Mouse (Mus musculus) midbrain, embryonic 16.5 days (tissue): ENCODE results near the gene Rgs10. TPM values are rescaled to one million over a fixed set of nuclear protein-coding genes. Genes with fewer than 3 reads are reported as not detected.

Experiments
- ATAC-seq: fragments of 200-750 bp; cut with Nextera tagmentation; 2 replicates; pipeline ENCODE4 v1.8.0; 2017; ENCODE audit warnings: moderate TSS enrichment
- H3K27ac ChIP-seq: fragments of 300-500 bp; sonication (generic); 2 replicates; pipeline ENCODE4 v1.5.1; 2014; ENCODE audit warnings: mild to moderate bottlenecking, low read length, mixed read lengths
- H3K27me3 ChIP-seq: fragments of 300-500 bp; sonication (generic); 2 replicates; pipeline ENCODE4 v1.6.1; 2014; ENCODE audit warnings: low read depth, low read length, mixed read lengths; ENCODE audit not compliant: control insufficient read depth, insufficient read depth
- H3K36me3 ChIP-seq: fragments of 300-500 bp; sonication (generic); 2 replicates; pipeline ENCODE4 v1.6.1; 2014; ENCODE audit warnings: mild to moderate bottlenecking, low read length, moderate library complexity, mixed read lengths; ENCODE audit not compliant: control insufficient read depth, insufficient read depth
- H3K4me1 ChIP-seq: fragments of 300-500 bp; sonication (generic); 2 replicates; pipeline ENCODE4 v1.6.1; 2014; ENCODE audit warnings: mild to moderate bottlenecking, low read length, mixed read lengths; ENCODE audit not compliant: control insufficient read depth, insufficient read depth
- H3K4me2 ChIP-seq: fragments of 300-500 bp; sonication (generic); 2 replicates; pipeline ENCODE4 v1.6.1; 2014; ENCODE audit warnings: mild to moderate bottlenecking, low read length, mixed read lengths
- H3K4me3 ChIP-seq: fragments of 300-500 bp; sonication (generic); 2 replicates; pipeline ENCODE4 v1.5.1; 2014; ENCODE audit warnings: low read depth, mild to moderate bottlenecking, low read length, moderate library complexity, mixed read lengths
- H3K9ac ChIP-seq: fragments of 300-500 bp; sonication (generic); 2 replicates; pipeline ENCODE4 v1.6.1; 2014; ENCODE audit warnings: low read depth, low read length, mixed read lengths
- H3K9me3 ChIP-seq: fragments of 300-500 bp; sonication (generic); replicated peaks from 2 replicates; pipeline ENCODE4 v1.6.1; 2014; ENCODE audit warnings: mild to moderate bottlenecking, low read length, mixed read lengths; ENCODE audit not compliant: control insufficient read depth, poor library complexity, severe bottlenecking
- WGBS: fragments of 180-500 bp; shearing (Covaris S2); extraction: QIAGEN DNeasy Blood & Tissue Kit; methylation state at CpG from one replicate; pipeline ENCODE4 v1.1.7; 2014; 5-methylcytosine and 5-hydroxymethylcytosine counted together
- polyA plus RNA-seq: library from polyadenylated mRNA; unstranded; fragments of >200 nt; fragmentation: Nextera tagmentation; extraction: Ambion mirVana; gene quantifications from 2 replicates; pipeline ENCODE4 v1.2.1, GENCODE M21; 2015

The Rgs10 gene
- polyA plus RNA-seq = 58.4 and 68.6 TPM in 2 replicates

DNA sequence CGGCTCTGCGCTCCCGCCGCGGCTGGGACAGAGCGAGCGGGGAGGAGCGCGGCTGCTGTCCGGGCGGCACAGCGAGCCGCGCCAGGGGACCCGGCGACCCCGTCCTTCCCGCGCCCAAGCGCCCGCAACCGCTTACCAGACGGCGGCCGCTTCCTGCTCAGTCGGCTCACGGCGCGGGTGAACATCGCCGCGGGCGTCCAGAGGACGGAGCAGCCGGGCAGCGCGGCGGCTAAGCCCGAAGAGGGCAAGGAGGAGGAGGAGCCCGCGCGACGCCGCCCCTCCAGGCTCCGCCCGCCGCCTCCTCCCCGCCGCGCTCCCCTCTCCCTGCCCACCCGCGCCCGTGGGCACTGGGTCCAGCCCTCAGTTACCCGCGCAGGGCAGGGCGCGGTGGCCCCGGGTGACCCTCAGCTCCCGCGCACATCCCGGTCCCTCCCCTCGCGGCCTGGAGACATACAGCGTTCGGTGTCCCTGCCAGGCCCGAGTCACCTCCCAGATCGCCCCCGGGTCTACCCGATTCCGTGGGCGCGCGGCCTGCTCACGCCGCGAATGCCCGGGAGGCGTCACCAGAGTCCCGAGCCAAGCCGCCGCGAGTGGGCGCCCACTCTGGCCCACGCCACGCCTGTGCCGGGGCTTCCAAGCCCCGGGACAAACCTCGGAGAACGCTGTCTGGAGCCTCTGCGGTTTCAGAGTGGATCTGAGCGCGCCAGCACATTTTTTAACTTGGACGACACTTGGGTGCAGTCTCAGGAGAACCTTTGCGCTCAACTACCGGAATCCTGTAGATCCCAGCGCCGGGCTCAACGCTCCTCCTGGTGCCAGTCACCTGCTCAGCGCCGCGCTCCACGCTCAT, at the start of gene Rgs10:
Rgs10 (minus strand) TSS at position 829 of the 850 bp plus-strand sequence.
- Histone ChIP-seq H3K9ac (peak within 1 kb of the TSS; percentile 77), H3K4me3 (peak within 1 kb of the TSS; percentile 77), H3K36me3 (no peaks in the 10 kb centered on the region), H3K27me3 (peaks cover 33% of the 10 kb centered on the region), H3K27ac (peak within 1 kb of the TSS; percentile 25; the same call in 1 of the 2 replicates), H3K9me3 (no peaks in the 10 kb centered on the region), H3K4me2 (peak within 1 kb of the TSS; percentile 93), H3K4me1 (peaks cover 8% of the 10 kb centered on the region; the same call in 1 of the 2 replicates)
- ATAC-seq = peak; percentile 87
- under 1% methylated on average over 81 of the region's 102 CpGs for WGBS

DNA sequence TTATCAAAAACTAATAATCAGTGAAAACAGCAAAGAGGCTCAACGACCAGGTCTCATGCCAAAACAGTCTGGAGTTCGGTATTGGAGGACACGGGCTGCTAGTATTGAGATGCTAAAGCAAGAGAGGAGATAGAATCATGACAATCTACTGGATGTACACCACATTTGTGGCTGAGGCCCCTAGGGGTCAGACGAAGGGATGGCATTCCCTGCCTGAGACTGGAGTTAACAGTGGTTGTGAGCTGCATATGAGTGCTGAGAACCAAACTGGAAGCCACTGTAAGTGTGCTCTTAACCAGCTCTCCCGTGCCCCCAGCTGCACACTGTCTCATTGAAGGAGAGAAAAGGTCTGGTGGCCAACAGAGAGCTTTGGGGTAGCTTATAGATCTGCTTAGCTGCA, 43.8 kb upstream of the Rgs10 start:
- Histone ChIP-seq H3K4me1 (peaks cover 16% of the 10 kb centered on the region), H3K27me3 (no peaks in the 10 kb centered on the region), H3K27ac (no peak overlapping the region), H3K9ac (no peak overlapping the region; the same call in 1 of the 2 replicates), H3K4me2 (peak overlapping the region; percentile 58), H3K36me3 (no peaks in the 10 kb centered on the region), H3K9me3 (no peaks in the 10 kb centered on the region), H3K4me3 (peak overlapping the region; percentile 77)
- WGBS = 68% methylated on average over 5 of the region's 5 CpGs
- no peak for ATAC-seq

DNA sequence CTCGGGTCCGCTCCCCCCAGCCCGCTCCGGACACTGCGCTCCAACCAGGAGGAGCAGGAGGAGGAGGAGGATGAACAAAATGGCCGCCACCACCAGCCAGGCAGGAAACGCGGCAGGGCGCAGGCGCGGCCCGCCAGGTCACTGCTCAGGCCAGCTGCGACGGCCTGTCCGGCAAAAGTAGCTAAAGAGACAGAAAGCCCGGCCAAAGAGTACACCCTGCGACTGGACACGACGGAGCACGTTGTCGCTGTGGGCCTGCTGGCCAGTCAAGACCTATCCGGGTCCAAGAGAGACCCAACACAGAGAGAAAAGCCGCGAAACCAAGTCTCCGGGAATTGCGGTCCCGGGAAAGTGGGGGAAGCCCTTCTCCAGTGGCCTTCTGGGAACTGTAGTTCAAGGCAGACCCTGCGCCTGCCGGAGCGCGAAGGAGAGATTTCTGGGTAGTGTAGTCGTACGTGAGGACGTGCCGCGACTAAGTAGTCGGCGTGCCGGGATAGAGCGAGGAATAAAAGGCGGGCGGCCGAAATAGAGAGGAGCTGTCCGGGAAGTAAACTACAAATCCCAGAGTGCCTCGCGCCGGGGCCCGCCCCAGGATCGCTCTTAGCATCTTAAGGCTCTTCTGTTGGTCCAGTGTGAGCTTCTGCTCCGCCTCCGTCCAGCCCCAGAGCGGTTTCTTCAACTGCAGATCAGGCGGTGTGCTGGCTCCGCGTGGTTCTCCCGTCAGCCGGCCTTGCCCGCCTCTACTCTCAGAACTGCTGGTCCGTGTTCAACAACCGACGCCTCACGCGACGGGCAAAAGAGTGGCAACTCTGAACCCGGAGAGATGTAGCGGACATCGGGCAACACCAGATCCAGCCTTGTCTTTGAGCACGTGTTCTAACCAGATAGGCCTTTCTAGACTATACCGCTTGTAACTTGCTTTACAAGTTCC, 43.0 kb upstream of the Rgs10 start, which contains the start of gene Tial1:
Tial1 (minus strand) TSS at position 433 of the 931 bp plus-strand sequence.
- H3K9me3 ChIP-seq = no peaks in the 10 kb centered on the region
- H3K36me3 ChIP-seq = no peaks in the 10 kb centered on the region
- ATAC-seq = peak; percentile 99
- H3K4me3 ChIP-seq = peak within 1 kb of the TSS; percentile 77
- WGBS = under 1% methylated on average over 69 of the region's 69 CpGs
- peak within 1 kb of the TSS; percentile 91 for H3K27ac ChIP-seq
- peak within 1 kb of the TSS; percentile 88 for H3K4me2 ChIP-seq
- H3K4me1 ChIP-seq = peaks cover 16% of the 10 kb centered on the region
- H3K27me3 ChIP-seq = no peaks in the 10 kb centered on the region
- H3K9ac ChIP-seq = peak within 1 kb of the TSS; percentile 82

DNA sequence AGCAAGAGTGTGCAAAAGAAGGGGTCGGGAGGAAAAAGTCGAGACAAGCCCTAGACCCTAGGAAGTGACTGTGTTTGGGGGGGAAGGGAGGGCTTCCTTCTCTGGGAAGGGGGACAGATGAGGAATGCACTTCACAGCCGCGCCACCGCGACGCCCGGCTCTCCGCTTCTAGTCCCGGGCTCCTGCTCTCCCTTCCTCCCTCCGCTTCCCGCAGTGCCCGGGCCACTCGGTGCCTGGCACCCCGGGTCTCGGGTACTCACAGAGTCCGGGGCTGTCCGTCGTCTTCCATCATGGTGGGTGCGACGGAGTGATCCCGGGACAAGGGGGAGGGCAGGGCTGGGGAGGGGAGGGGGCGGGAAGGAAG, 42.3 kb upstream of the Rgs10 start:
- no peaks in the 10 kb centered on the region for H3K36me3 ChIP-seq
- peak overlapping the region; percentile 88 for H3K4me2 ChIP-seq
- ATAC-seq = peak; percentile 47
- peaks cover 16% of the 10 kb centered on the region for H3K4me1 ChIP-seq
- 0% methylated on average over 22 of the region's 23 CpGs for WGBS
- H3K4me3 ChIP-seq = peak overlapping the region; percentile 77
- H3K27me3 ChIP-seq = no peaks in the 10 kb centered on the region
- peak overlapping the region; percentile 82 for H3K9ac ChIP-seq
- no peaks in the 10 kb centered on the region for H3K9me3 ChIP-seq
- H3K27ac ChIP-seq = peak overlapping the region; percentile 91

DNA sequence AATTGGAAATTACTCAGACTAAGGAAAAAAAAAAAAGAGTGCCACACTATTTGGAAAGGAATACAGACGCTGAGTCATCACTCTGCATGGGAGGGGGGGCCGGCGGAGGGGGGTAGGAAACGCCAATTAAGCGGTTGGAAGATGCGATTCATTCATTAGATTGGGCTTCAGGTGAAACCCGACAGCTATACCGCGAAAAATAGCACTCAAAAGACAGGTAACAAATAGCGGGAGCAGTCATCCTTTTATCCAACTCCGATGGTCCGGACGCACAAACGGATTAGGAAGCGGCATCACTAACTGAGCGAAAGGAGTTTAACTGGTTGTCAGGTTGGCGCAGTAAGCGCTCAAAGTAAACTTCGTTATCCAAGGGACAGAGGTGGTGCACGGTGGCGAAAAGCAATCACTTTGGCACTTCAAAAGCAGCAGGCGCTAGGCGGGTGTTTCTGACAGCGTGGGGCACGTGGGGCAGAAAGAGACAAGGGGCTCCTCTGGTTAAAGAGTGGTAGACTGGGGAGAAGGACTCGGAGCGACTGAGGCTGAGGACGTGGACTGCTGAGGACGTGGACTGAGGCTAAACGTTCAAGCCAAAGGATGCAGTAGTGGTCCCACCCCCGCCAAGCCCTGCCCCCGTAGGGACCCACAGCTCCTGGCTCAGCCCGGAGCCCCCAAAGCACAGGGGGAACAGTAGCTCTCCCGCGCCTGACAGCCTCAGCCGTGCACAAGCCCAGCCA, 41.7 kb upstream of the Rgs10 start:
- Histone ChIP-seq H3K4me1 (peaks cover 16% of the 10 kb centered on the region), H3K9ac (peak overlapping the region; percentile 82), H3K4me3 (peak overlapping the region; percentile 77), H3K4me2 (peak overlapping the region; percentile 88), H3K27ac (peak overlapping the region; percentile 91), H3K27me3 (no peaks in the 10 kb centered on the region), H3K36me3 (no peaks in the 10 kb centered on the region), H3K9me3 (no peaks in the 10 kb centered on the region)
- WGBS = under 1% methylated on average over 36 of the region's 36 CpGs
- no peak for ATAC-seq

DNA sequence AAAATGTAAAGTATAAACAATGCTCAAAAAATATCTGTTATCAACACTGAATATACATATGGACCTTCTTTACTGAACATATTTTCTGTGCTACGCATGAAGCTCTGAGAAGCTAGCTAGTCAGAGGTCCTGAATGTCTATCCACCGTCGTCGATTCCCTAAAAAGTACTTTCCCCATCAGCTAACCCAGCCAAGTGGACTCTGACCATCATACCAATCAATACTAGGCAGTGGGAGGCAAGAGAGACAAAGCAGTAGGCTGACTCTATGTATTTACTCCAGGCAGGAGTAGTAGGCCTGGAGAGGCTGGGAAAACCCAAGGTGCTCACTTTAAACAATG, 41.2 kb upstream of the Rgs10 start:
- Histone ChIP-seq H3K4me1 (peaks cover 16% of the 10 kb centered on the region), H3K36me3 (no peaks in the 10 kb centered on the region), H3K9ac (peak overlapping the region; percentile 82), H3K4me2 (peak overlapping the region; percentile 88), H3K27me3 (no peaks in the 10 kb centered on the region), H3K4me3 (peak overlapping the region; percentile 77), H3K27ac (peak overlapping the region; percentile 91; the same call in 1 of the 2 replicates), H3K9me3 (no peaks in the 10 kb centered on the region)
- WGBS = 12% methylated on average over 4 of the region's 4 CpGs
- ATAC-seq = no peak

DNA sequence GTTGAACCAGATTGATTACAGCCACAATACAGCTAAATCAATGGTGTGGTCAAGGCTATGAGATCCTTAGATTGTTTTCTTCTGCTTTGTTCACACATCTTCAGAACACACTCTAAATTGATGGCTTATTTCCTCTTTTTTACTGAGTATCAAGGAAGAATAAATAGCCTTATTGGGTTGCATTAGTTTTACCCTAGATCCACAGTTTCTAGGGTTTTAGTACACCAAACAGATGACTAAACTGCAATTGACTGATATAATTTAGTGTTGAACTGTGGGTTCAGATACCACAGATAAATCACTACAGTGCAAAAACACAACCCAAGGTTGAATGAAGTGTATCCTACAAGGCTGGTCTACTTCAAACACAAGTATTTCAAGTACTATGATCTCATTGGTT, 39.5 kb upstream of the Rgs10 start:
- Histone ChIP-seq H3K27me3 (no peaks in the 10 kb centered on the region), H3K4me3 (no peak overlapping the region), H3K4me2 (no peak overlapping the region), H3K27ac (no peak overlapping the region), H3K36me3 (peaks cover 3% of the 10 kb centered on the region; the same call in 1 of the 2 replicates), H3K4me1 (peaks cover 16% of the 10 kb centered on the region), H3K9ac (no peak overlapping the region), H3K9me3 (no peaks in the 10 kb centered on the region)
- no peak for ATAC-seq

DNA sequence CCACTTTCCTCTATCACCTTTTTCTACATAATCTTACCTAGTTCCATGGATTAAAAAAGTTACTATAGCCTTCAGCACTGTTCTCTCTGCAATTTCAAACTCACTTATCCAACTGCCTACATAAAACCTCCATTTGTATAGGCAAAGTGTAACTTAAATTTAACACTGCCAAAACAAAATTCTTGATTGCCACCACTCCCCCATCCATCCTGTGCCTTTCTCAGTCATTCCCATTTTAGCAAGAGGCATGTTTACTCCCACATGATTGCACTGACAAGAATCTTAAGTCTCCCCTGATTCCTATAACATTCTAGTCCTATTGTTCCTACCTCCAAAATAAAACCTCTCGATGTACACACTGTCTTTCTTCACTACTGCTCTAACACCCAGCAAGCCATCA, 34.2 kb upstream of the Rgs10 start:
- no peaks in the 10 kb centered on the region for H3K27me3 ChIP-seq
- no peak overlapping the region for H3K4me2 ChIP-seq
- no peak for ATAC-seq
- 91% methylated on average over 1 of the region's 1 CpGs for WGBS
- H3K4me1 ChIP-seq = peaks cover under 1% of the 10 kb centered on the region; the same call in 1 of the 2 replicates
- no peak overlapping the region for H3K4me3 ChIP-seq
- H3K9ac ChIP-seq = no peak overlapping the region
- H3K27ac ChIP-seq = no peak overlapping the region
- H3K9me3 ChIP-seq = no peaks in the 10 kb centered on the region
- H3K36me3 ChIP-seq = peaks cover 6% of the 10 kb centered on the region; the same call in 1 of the 2 replicates
